Mouse (Mus musculus) frontal cortex, postnatal 14 days (tissue): ENCODE measurements around the gene Pxdn.

Source experiments
- DNase-seq, 2 experiments: peaks; one replicate each; pipeline ENCODE4 v3.0.0; 2022; ENCODE audit warnings: low spot score in 2 of 2

Gene Pxdn

GRCm38 (mm10) chr12:29953999-29954398 lies 16.6 kb downstream of the Pxdn start:
- no peak for DNase-seq

- DNase-seq = no peak
These were observed 17.1 kb downstream of the Pxdn start for GRCm38 (mm10) chr12:29954464-29954863.

- DNase-seq = no peak
These were observed 19.6 kb downstream of the Pxdn start for GRCm38 (mm10) chr12:29956969-29957368.

GRCm38 (mm10) chr12:29958637-29959036 lies 21.2 kb downstream of the Pxdn start:
- DNase-seq = no peak

GRCm38 (mm10) chr12:29961041-29961440 lies 23.6 kb downstream of the Pxdn start:
- no peak for DNase-seq

- DNase-seq = no peak
These were observed 27.6 kb downstream of the Pxdn start for GRCm38 (mm10) chr12:29965016-29965415.

GRCm38 (mm10) chr12:29971795-29972464 lies 34.5 kb downstream of the Pxdn start:
- DNase-seq = no peak

- no peak for DNase-seq
These were observed 35.1 kb downstream of the Pxdn start for GRCm38 (mm10) chr12:29972533-29972932.

- DNase-seq = no peak
These were observed 42.7 kb downstream of the Pxdn start for GRCm38 (mm10) chr12:29980076-29980475.

GRCm38 (mm10) chr12:29981722-29982293 lies 44.4 kb downstream of the Pxdn start:
- DNase-seq = no peak

- no peak for DNase-seq
These were observed 45.8 kb downstream of the Pxdn start for GRCm38 (mm10) chr12:29983190-29983589.

- DNase-seq = no peak
These were observed 47.7 kb downstream of the Pxdn start for GRCm38 (mm10) chr12:29985126-29985525.

GRCm38 (mm10) chr12:29986241-29986640 lies 48.8 kb downstream of the Pxdn start:
- no peak for DNase-seq

- no peak for DNase-seq
These were observed 61.5 kb downstream of the Pxdn start for GRCm38 (mm10) chr12:29998895-29999294.

GRCm38 (mm10) chr12:30001951-30002350 lies 64.5 kb downstream of the Pxdn start:
- no peak for DNase-seq

- DNase-seq = no peak
These were observed 66.4 kb downstream of the Pxdn start for GRCm38 (mm10) chr12:30003680-30004364.

GRCm38 (mm10) chr12:30004365-30004723 lies 66.9 kb downstream of the Pxdn start:
- DNase-seq = no peak

- DNase-seq = no peak
These were observed 69.2 kb downstream of the Pxdn start for GRCm38 (mm10) chr12:30006586-30006985.

- DNase-seq = no peak
These were observed 71.3 kb downstream of the Pxdn start for GRCm38 (mm10) chr12:30008741-30009140.

- DNase-seq = no peak
These were observed 78.1 kb downstream of the Pxdn start for GRCm38 (mm10) chr12:30015501-30015900.

GRCm38 (mm10) chr12:30017131-30017530 lies 79.7 kb downstream of the Pxdn start:
- no peak for DNase-seq

GRCm38 (mm10) chr12:30020447-30020846 lies 83.0 kb downstream of the Pxdn start:
- no peak for DNase-seq

GRCm38 (mm10) chr12:30023491-30023890 lies 86.1 kb downstream of the Pxdn start:
- no peak for DNase-seq
